Mouse (Mus musculus) thymus, adult 2 months (tissue): ENCODE data around the gene Rps6kl1. TPM values are rescaled to one million over a fixed set of nuclear protein-coding genes. Genes with fewer than 3 reads are reported as not detected.
"Not testable (repeated sequence)": the region's sequence is repeated elsewhere in the genome, so short reads cannot be mapped to it uniquely, and the experiment has no call there.

Source experiments
- DNase-seq: peaks from one replicate; pipeline ENCODE4 v3.0.0; 2021
- H3K27ac ChIP-seq: fragments of 200-500 bp; 2 replicates; pipeline ENCODE4 v1.5.1; 2012; ENCODE audit warnings: low read length, control low read depth; ENCODE audit not compliant: control insufficient read depth, insufficient read depth
- H3K27me3 ChIP-seq: fragments of 200-500 bp; 2 replicates; pipeline ENCODE4 v1.6.1; 2012; ENCODE audit warnings: mild to moderate bottlenecking, low read length, moderate library complexity, mixed read lengths; ENCODE audit not compliant: control insufficient read depth, insufficient read depth
- H3K36me3 ChIP-seq: fragments of 200-500 bp; 2 replicates; pipeline ENCODE4 v1.6.1; 2012; ENCODE audit warnings: mild to moderate bottlenecking, low read length, moderate library complexity; ENCODE audit not compliant: control insufficient read depth, insufficient read depth
- H3K4me1 ChIP-seq: fragments of 200-500 bp; replicated peaks from 2 replicates; pipeline ENCODE4 v1.6.1; 2012; ENCODE audit warnings: low read length; ENCODE audit not compliant: control insufficient read depth, insufficient read depth
- H3K4me3 ChIP-seq: fragments of 200-500 bp; 2 replicates; pipeline ENCODE4 v1.5.1; 2012; ENCODE audit warnings: mild to moderate bottlenecking, low read length, control low read depth, moderate library complexity; ENCODE audit not compliant: control insufficient read depth, insufficient read depth
- CTCF ChIP-seq: fragments of 200-500 bp; IDR thresholded peaks from 2 replicates; pipeline ENCODE4 v1.5.1; 2012; ENCODE audit warnings: mild to moderate bottlenecking, control low read depth, low read length, moderate library complexity, borderline replicate concordance; ENCODE audit not compliant: control insufficient read depth, poor library complexity, insufficient read depth; ENCODE audit errors: extremely low read depth
- POLR2A ChIP-seq: fragments of 200-500 bp; IDR thresholded peaks from 2 replicates; pipeline ENCODE4 v1.6.1; 2012; ENCODE audit warnings: mild to moderate bottlenecking, low read length, control low read depth, moderate library complexity; ENCODE audit not compliant: control insufficient read depth, poor library complexity, insufficient read depth; ENCODE audit errors: extremely low read depth
- whole genome bisulfite sequencing: fragments of 180-500 bp; shearing (Covaris S2); methylation state at CpG from one replicate; pipeline ENCODE4 v1.1.7; 2018; 5-methylcytosine and 5-hydroxymethylcytosine counted together
- polyA plus RNA-seq: library from polyadenylated mRNA; depleted of rRNA; stranded (reverse); fragments of >200 nt; gene quantifications from 2 replicates; pipeline ENCODE4 v1.2.3, GENCODE M21; 2012

The Rps6kl1 gene
- polyA plus RNA-seq, 1 experiment: 11.4 TPM

DNA sequence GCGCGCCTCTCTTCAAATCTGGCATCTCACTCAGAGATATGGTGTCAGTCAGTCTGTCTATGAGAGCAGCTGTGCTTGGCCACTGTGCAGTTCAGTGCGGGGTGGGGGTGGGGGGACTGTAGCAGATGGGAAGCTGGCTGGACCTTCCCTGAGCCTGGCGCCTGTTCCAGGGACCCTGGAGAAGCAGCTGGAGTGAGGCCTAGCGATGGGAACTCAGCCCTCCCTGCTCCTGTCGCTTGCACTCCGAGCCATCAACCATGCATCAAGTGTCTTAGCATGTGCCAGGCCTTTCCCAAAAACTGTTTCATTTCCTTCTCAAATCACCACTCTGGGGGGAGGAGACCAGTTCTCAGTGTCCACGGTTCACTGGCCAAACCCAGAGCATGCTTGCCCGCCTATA lies 5.4 kb downstream of the Rps6kl1 start:
- Histone ChIP-seq H3K27ac (no peak overlapping the region), H3K4me3 (no peak overlapping the region), H3K4me1 (peaks cover 27% of the 10 kb centered on the region), H3K36me3 (no peaks in the 10 kb centered on the region), H3K27me3 (no peaks in the 10 kb centered on the region)
- no peak for DNase-seq
- WGBS: 93% methylated on average over 9 of the region's 9 CpGs
- TF ChIP-seq CTCF: no peak
- no peak for TF ChIP-seq POLR2A

DNA sequence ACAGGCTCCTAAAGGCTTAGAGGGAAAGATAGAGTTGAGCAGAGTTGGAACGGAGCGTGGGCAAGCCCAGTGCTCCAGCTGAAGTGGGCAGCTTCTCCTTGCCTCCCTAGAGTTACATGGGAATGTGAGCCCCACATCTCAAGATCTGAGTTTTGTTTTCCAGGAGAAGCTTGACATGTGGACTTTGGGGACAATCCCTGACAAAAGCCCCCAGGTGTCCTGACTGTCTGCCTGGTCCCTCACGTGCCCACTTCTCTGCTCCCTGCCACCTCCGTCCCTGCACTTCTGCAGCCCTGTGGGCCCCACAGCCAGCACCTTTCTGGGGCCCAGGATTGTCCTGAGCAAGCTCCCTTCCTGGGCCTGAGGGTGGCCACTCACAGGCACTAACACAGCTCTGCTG lies 6.2 kb downstream of the Rps6kl1 start:
- TF ChIP-seq POLR2A (no peak), CTCF (no peak)

GRCm38 (mm10) chr12:85144276-85144675 lies 6.8 kb downstream of the Rps6kl1 start:
- 66% methylated on average over 2 of the region's 2 CpGs for WGBS
- H3K27me3 ChIP-seq, DNase-seq, H3K27ac ChIP-seq, H3K4me3 ChIP-seq, H3K36me3 ChIP-seq: not testable (repeated sequence)
- peaks cover 22% of the 10 kb centered on the region for H3K4me1 ChIP-seq

More for the DNA sequence above, 6.2 kb downstream of the Rps6kl1 start:
- no peak overlapping the region for H3K4me3 ChIP-seq
- no peaks in the 10 kb centered on the region for H3K36me3 ChIP-seq
- 97% methylated on average over 4 of the region's 4 CpGs for WGBS
- no peak overlapping the region for H3K27ac ChIP-seq
- no peak for DNase-seq
- no peaks in the 10 kb centered on the region for H3K27me3 ChIP-seq
- peaks cover 22% of the 10 kb centered on the region for H3K4me1 ChIP-seq

DNA sequence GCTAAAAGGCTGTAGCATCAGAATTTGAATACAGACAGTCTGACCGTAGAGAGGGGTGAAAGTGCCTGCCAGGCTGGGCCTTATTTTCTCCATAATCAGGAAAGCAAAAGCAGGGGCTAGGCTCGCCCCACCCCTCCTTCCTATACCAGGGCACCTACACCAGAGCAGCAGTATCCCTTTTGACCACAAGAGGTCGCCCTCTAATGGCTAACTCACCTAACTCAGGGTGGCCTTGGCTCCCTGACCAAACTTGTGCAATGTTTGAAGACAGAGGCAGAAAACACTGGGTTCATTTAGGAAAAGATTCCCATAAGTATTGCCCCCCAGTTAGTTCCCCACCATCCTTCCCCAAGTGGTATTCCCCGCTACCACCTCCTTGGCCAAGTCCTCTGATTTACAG lies 8.3 kb downstream of the Rps6kl1 start:
- Histone ChIP-seq H3K27ac (no peak overlapping the region), H3K4me1 (peaks cover 12% of the 10 kb centered on the region), H3K36me3 (no peaks in the 10 kb centered on the region), H3K4me3 (no peak overlapping the region), H3K27me3 (no peaks in the 10 kb centered on the region)
- 31% methylated on average over 4 of the region's 4 CpGs for WGBS
- peak; percentile 83 for DNase-seq
- TF ChIP-seq POLR2A: no peak
- TF ChIP-seq CTCF: peak; percentile 74; the same call in 1 of the 2 replicates

DNA sequence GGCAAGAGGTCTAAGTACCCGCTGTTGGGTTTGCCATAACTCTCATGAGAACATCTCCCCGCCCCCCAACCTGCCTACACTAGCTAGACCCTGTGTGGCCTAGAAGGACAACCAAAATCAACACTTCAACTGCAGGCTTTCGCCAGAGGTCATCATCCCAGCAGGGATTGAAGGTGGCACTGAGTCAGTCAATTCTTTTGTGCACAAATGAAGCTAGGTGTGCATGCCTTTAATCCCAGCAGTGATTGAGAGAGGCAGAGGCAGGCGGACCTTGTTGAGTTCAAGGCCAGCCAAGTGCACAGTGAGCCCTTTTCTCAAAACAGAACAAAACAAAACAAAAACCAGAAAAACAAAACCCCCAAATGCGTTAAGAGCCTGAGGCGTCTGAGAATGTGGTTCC lies 10.0 kb downstream of the Rps6kl1 start:
- TF ChIP-seq CTCF (no peak), POLR2A (no peak)
- Histone ChIP-seq H3K4me3 (no peak overlapping the region), H3K4me1 (no peaks in the 10 kb centered on the region), H3K27ac (no peak overlapping the region), H3K27me3 (no peaks in the 10 kb centered on the region), H3K36me3 (no peaks in the 10 kb centered on the region)
- WGBS: 96% methylated on average over 6 of the region's 6 CpGs
- no peak for DNase-seq

DNA sequence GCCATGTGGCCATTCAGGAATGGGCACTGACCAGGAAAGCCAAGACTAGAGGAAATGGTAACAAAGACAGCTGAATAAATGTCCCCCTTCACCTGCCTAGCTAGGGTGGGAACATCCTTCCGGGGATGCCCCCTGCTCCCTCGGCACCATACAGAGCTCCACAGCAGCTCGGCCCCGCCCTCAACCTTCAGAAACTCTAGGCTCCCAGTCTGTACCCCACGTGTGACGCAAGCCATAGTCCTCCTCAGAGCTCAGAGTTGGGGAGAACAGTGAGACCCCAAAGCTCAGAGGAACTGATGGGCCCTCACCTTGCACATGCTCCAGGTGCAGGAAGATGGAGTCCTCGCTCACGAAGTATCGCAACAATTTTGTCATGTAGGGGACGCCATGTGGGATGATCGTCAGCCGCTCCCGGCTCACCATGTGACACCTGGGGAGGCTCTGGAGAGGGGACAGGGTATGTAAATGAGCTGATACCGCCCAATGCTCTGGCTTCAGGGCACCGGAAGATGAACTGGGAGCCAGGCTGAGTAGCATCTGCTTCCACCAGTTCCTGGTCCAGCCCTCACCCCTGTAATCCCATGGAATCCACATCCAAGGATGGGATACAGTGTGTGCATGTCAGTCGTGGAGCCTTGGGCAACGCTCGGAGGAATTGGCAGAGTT lies 10.9 kb downstream of the Rps6kl1 start:
- no peak overlapping the region for H3K4me3 ChIP-seq
- no peaks in the 10 kb centered on the region for H3K4me1 ChIP-seq
- H3K27me3 ChIP-seq: no peaks in the 10 kb centered on the region
- 65% methylated on average over 18 of the region's 18 CpGs for WGBS
- DNase-seq: peak; percentile 50
- no peak overlapping the region for H3K27ac ChIP-seq
- H3K36me3 ChIP-seq: no peaks in the 10 kb centered on the region; the same call in 1 of the 2 replicates
- TF ChIP-seq POLR2A (no peak), CTCF (no peak)

DNA sequence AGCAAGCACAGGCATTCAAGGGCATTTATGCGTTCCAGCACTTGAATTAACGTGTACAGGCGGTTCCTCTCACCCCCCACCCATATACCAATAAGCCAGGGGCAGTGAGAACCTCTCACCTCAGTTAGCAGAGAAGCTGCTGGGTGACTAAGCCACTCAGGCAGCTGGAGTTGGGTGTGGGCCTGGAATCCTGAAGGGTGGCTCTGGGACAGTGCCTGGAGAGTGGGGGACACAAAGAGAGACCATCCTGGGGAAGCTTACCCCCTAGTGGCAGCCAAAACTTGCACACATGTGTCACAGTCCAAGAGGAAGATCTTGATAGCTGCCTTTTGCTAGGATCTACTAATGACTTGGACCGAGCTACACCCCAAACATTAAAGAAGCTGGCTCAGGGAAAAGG lies 14.4 kb downstream of the Rps6kl1 start:
- no peaks in the 10 kb centered on the region for H3K27me3 ChIP-seq
- no peak overlapping the region for H3K4me3 ChIP-seq
- H3K27ac ChIP-seq: no peak overlapping the region
- H3K36me3 ChIP-seq: peaks cover 25% of the 10 kb centered on the region
- no peak for TF ChIP-seq CTCF
- no peak for TF ChIP-seq POLR2A
- WGBS: 93% methylated on average over 4 of the region's 4 CpGs
- no peak for DNase-seq
- no peaks in the 10 kb centered on the region for H3K4me1 ChIP-seq
